Mouse (Mus musculus) midbrain, embryonic 14.5 days (tissue): ENCODE data around the gene Zfp14. TPM values are rescaled to one million over a fixed set of nuclear protein-coding genes. Genes with fewer than 3 reads are reported as not detected.

ENCODE experiments used
- ATAC-seq: fragments of 200-750 bp; cut with Nextera tagmentation; 2 replicates; pipeline ENCODE4 v1.8.0; 2017; ENCODE audit warnings: moderate number of reproducible peaks, moderate library complexity; ENCODE audit not compliant: low FRiP score, low TSS enrichment
- DNase-seq: peaks from one replicate; pipeline ENCODE4 v3.0.0-alpha.2; 2015
- H3K27ac ChIP-seq: fragments of 300-500 bp; sonication (generic); replicated peaks from 2 replicates; pipeline ENCODE4 v1.5.1; 2014; ENCODE audit warnings: mild to moderate bottlenecking, low read depth, low read length, moderate library complexity
- H3K27me3 ChIP-seq: fragments of 300-500 bp; sonication (generic); 2 replicates; pipeline ENCODE4 v1.6.1; 2014; ENCODE audit warnings: low read length, control low read depth, mixed read lengths; ENCODE audit not compliant: control insufficient read depth, insufficient read depth
- H3K36me3 ChIP-seq: fragments of 300-500 bp; sonication (generic); 2 replicates; pipeline ENCODE4 v1.6.1; 2014; ENCODE audit warnings: low read length, control low read depth; ENCODE audit not compliant: control insufficient read depth, insufficient read depth
- H3K4me1 ChIP-seq: fragments of 300-500 bp; sonication (generic); 2 replicates; pipeline ENCODE4 v1.6.1; 2014; ENCODE audit warnings: mild to moderate bottlenecking, antibody characterized with exemption, low read length, control low read depth; ENCODE audit not compliant: control insufficient read depth, insufficient read depth
- H3K4me2 ChIP-seq: fragments of 300-500 bp; sonication (generic); 2 replicates; pipeline ENCODE4 v1.6.1; 2014; ENCODE audit warnings: mild to moderate bottlenecking, low read length, moderate library complexity
- H3K4me3 ChIP-seq: fragments of 300-500 bp; sonication (generic); replicated peaks from 2 replicates; pipeline ENCODE4 v1.5.1; 2014; ENCODE audit warnings: low read depth, low read length
- H3K9ac ChIP-seq: fragments of 300-500 bp; sonication (generic); replicated peaks from 2 replicates; pipeline ENCODE4 v1.6.1; 2014; ENCODE audit warnings: mild to moderate bottlenecking, low read length, moderate library complexity
- H3K9me3 ChIP-seq: fragments of 300-500 bp; sonication (generic); 2 replicates; pipeline ENCODE4 v1.6.1; 2016; ENCODE audit warnings: low read length, control low read depth, mixed read lengths; ENCODE audit not compliant: control insufficient read depth
- WGBS: fragments of 180-500 bp; shearing (Covaris S2); extraction: QIAGEN DNeasy Blood & Tissue Kit; methylation state at CpG from one replicate; pipeline ENCODE4 v1.1.7; 2014; 5-methylcytosine and 5-hydroxymethylcytosine counted together
- polyA plus RNA-seq: library from polyadenylated mRNA; unstranded; fragments of >200 nt; fragmentation: Nextera tagmentation; extraction: Ambion mirVana; gene quantifications from 2 replicates; pipeline ENCODE4 v1.2.1, GENCODE M21; 2014

The Zfp14 gene
- polyA plus RNA-seq, 1 experiment from 2014 or later, result 13.5 TPM

DNA sequence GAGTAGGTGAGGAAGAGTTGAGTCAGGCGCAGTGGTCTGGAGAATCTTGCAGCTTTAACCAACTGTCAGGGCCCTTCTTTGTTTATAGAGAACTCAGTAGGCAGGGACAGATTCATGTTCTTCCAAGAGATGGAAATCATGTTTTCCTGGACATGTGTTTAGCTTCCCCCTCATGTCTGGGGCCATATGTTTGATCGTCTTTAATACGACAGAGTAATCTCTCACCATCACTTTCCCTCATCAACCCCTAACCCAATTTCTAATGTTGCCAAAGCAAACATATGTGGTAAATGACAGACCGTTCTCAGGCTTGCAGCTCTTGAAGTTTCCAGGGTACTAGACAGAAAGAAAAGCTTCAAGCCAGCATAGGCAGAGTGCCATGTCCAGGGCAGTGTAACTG lies 3.1 kb downstream of the Zfp14 start:
- WGBS, result 96% methylated on average over 4 of the region's 4 CpGs
- DNase-seq, result no peak

DNA sequence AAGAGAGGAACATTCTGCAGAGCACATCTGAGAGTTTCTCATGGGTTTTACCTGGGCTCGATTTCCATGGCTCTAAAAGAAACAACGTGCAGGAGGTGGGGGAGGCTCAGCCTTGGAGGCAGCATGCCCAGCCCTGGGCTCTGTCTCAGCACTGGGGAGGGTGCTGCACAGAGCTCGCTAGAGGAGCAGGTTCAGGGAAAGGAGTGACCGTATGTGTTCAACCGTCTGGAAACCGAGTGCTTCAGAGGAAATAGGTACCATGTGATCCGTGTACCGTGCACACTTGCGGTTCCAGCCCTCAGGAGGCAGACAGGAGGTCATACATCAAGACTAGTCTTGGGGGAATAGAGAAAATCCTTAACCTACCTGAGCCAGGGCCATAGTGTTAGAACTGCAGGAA lies 6.8 kb downstream of the Zfp14 start:
- DNase-seq (no peak), ATAC-seq (no peak)
- Histone ChIP-seq H3K36me3 (peaks cover 24% of the 10 kb centered on the region; the same call in 1 of the 2 replicates), H3K4me3 (no peak overlapping the region), H3K4me2 (no peak overlapping the region), H3K9ac (no peak overlapping the region), H3K27me3 (no peaks in the 10 kb centered on the region), H3K9me3 (no peaks in the 10 kb centered on the region), H3K27ac (no peak overlapping the region), H3K4me1 (no peaks in the 10 kb centered on the region)
- 66% methylated on average over 9 of the region's 9 CpGs for WGBS

More for the DNA sequence above, 3.1 kb downstream of the Zfp14 start:
- Histone ChIP-seq H3K9me3 (no peaks in the 10 kb centered on the region), H3K27ac (no peak overlapping the region), H3K4me3 (no peak overlapping the region), H3K36me3 (peaks cover 7% of the 10 kb centered on the region; the same call in 1 of the 2 replicates), H3K4me1 (0 out of 2 replicates have a peak, but pooled peaks cover 5% of the 10 kb centered on the region), H3K4me2 (no peak overlapping the region), H3K9ac (no peak overlapping the region), H3K27me3 (no peaks in the 10 kb centered on the region)
- ATAC-seq, result no peak

GRCm38 (mm10) chr7:30034331-30034730 lies 16.8 kb downstream of the Zfp14 start:
- 95% methylated on average over 12 of the region's 12 CpGs for whole genome bisulfite sequencing
- H3K27ac ChIP-seq, result no peak overlapping the region
- ATAC-seq (no peak), DNase-seq (no peak)
- no peak overlapping the region for H3K4me2 ChIP-seq
- no peaks in the 10 kb centered on the region for H3K27me3 ChIP-seq
- no peak overlapping the region for H3K4me3 ChIP-seq
- peaks cover 31% of the 10 kb centered on the region for H3K36me3 ChIP-seq
- no peak overlapping the region for H3K9ac ChIP-seq
- H3K4me1 ChIP-seq, result no peaks in the 10 kb centered on the region
- H3K9me3 ChIP-seq, result no peaks in the 10 kb centered on the region

DNA sequence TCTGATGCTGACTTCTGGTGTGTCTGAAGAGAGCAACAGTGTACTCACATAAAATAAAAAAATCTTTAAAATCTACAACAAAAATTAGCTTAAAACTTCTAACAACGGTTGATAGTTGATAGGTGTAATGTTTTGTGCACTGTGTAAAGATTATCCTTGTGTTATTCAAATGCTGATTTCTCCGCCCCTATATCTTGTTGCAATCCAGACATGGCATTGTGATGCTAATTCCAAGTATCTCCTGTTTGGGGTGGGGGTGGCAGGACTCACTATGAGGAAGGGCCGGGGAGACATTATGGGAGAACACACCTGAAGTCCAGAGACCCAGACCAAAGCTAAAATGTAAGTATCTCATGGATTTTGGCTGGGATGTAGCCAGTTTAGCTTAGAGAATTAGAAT lies 19.8 kb downstream of the Zfp14 start:
- no peak for ATAC-seq
- WGBS, result 68% methylated on average over 3 of the region's 3 CpGs
- Histone ChIP-seq H3K9ac (no peak overlapping the region), H3K4me2 (no peak overlapping the region), H3K9me3 (no peaks in the 10 kb centered on the region), H3K27ac (no peak overlapping the region), H3K4me3 (no peak overlapping the region), H3K36me3 (peaks cover 18% of the 10 kb centered on the region), H3K27me3 (no peaks in the 10 kb centered on the region), H3K4me1 (no peaks in the 10 kb centered on the region)
- no peak for DNase-seq

- peaks cover 22% of the 10 kb centered on the region for H3K36me3 ChIP-seq
- no peak overlapping the region for H3K4me3 ChIP-seq
- ATAC-seq (no peak), DNase-seq (no peak)
- no peaks in the 10 kb centered on the region for H3K4me1 ChIP-seq
- no peaks in the 10 kb centered on the region for H3K27me3 ChIP-seq
- H3K27ac ChIP-seq, result no peak overlapping the region
- no peak overlapping the region for H3K9ac ChIP-seq
- 37% methylated on average over 6 of the region's 6 CpGs for WGBS
- no peaks in the 10 kb centered on the region for H3K9me3 ChIP-seq
- H3K4me2 ChIP-seq, result no peak overlapping the region
These were observed 20.5 kb downstream of the Zfp14 start for GRCm38 (mm10) chr7:30030677-30031076.

- Histone ChIP-seq H3K27ac (no peak overlapping the region), H3K27me3 (no peaks in the 10 kb centered on the region), H3K4me2 (no peak overlapping the region), H3K9me3 (no peaks in the 10 kb centered on the region), H3K9ac (no peak overlapping the region), H3K36me3 (peaks cover 41% of the 10 kb centered on the region), H3K4me1 (no peaks in the 10 kb centered on the region), H3K4me3 (no peak overlapping the region)
- WGBS, result 88% methylated on average over 3 of the region's 3 CpGs
- ATAC-seq (no peak), DNase-seq (no peak)
These were observed 22.6 kb downstream of the Zfp14 start for GRCm38 (mm10) chr7:30028572-30028971.

GRCm38 (mm10) chr7:30027331-30027730 lies 23.8 kb downstream of the Zfp14 start:
- Histone ChIP-seq H3K4me1 (no peaks in the 10 kb centered on the region), H3K27me3 (no peaks in the 10 kb centered on the region), H3K27ac (no peak overlapping the region), H3K9me3 (no peaks in the 10 kb centered on the region), H3K4me2 (no peak overlapping the region), H3K9ac (no peak overlapping the region), H3K36me3 (peaks cover 54% of the 10 kb centered on the region), H3K4me3 (no peak overlapping the region)
- DNase-seq (no peak), ATAC-seq (no peak)
- WGBS, result 82% methylated on average over 4 of the region's 4 CpGs

DNA sequence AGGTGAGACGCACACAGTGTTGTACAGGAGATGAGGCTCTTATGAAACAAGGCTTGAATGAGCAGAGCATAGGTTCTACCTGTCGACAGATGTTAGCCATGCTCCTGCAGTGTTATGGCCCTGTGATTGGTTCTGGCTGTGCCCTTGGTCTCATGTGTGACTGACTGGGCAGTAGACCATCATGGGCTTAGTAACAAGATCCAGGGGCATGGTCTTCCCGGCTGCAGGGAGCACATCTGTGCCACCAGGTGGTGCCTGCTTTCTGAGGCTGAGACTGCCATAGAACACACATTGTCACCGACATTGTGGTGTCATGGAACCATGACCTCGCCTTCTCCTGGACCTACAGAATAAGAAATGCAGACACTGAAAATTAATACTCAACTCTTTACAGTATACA lies 25.8 kb downstream of the Zfp14 start:
- no peak for ATAC-seq
- 86% methylated on average over 5 of the region's 5 CpGs for WGBS

DNA sequence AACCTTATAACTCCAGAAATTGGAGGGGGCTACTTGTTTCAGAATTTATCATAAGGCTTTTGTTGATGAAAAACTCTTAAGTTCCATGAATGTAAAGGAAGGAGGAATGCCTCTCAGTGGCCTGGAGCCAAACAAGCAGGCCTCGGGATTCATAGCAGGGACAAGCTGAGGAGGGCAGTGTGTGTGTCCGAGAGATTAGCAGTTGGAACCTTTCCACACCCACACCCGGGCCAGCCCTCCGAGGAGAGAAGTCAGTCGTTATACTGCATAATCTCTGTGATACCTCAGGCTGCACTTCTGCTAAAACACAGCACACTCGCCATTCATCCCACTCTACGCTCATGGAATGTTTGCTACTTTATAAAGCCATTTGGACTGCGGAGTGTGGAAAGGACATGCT lies 27.4 kb downstream of the Zfp14 start:
- Histone ChIP-seq H3K9ac (no peak overlapping the region), H3K9me3 (no peaks in the 10 kb centered on the region), H3K27me3 (no peaks in the 10 kb centered on the region), H3K27ac (no peak overlapping the region), H3K36me3 (peaks cover 74% of the 10 kb centered on the region), H3K4me1 (no peaks in the 10 kb centered on the region), H3K4me3 (no peak overlapping the region), H3K4me2 (no peak overlapping the region)
- DNase-seq (no peak), ATAC-seq (no peak)
- 93% methylated on average over 8 of the region's 8 CpGs for WGBS

More for the DNA sequence above, 25.8 kb downstream of the Zfp14 start:
- H3K27me3 ChIP-seq, result no peaks in the 10 kb centered on the region
- H3K4me3 ChIP-seq, result no peak overlapping the region
- DNase-seq, result peak; percentile 7
- H3K27ac ChIP-seq, result no peak overlapping the region
- peaks cover 62% of the 10 kb centered on the region for H3K36me3 ChIP-seq
- H3K9ac ChIP-seq, result no peak overlapping the region
- no peaks in the 10 kb centered on the region for H3K9me3 ChIP-seq
- H3K4me1 ChIP-seq, result no peaks in the 10 kb centered on the region
- no peak overlapping the region for H3K4me2 ChIP-seq
